Mouse (Mus musculus) embryonic facial prominence, embryonic 12.5 days (tissue): ENCODE measurements around the gene Engase. TPM values are rescaled to one million over a fixed set of nuclear protein-coding genes. Genes with fewer than 3 reads are reported as not detected.

Experiments
- polyA plus RNA-seq: library from polyadenylated mRNA; unstranded; fragments of >200 nt; fragmentation: Nextera tagmentation; extraction: Ambion mirVana; gene quantifications from 2 replicates; pipeline ENCODE4 v1.2.1, GENCODE M21; 2016

Engase gene
- polyA plus RNA-seq, 1 experiment from 2014 or later, result 7.1 TPM

Other genes with a start within 250 kb of the Engase start
- gene Cyth1, start 228.2 kb upstream of the Engase start, polyA plus RNA-seq, result 20.4 and 21.5 TPM in 2 replicates
- 21.3 and 22.2 TPM in 2 replicates for gene Usp36, start 186.6 kb upstream of the Engase start, polyA plus RNA-seq
- gene Cep295nl, start 134.3 kb upstream of the Engase start, polyA plus RNA-seq, result 0.60 and 0.70 TPM in 2 replicates
- gene Timp2, start 121.1 kb upstream of the Engase start, polyA plus RNA-seq, result 104 and 115 TPM in 2 replicates
- 1.4 and 2.7 TPM in 2 replicates for gene Lgals3bp, start 74.7 kb upstream of the Engase start, polyA plus RNA-seq
- gene Cant1, start 57.7 kb upstream of the Engase start, polyA plus RNA-seq, result 33.4 and 35.5 TPM in 2 replicates
- gene C1qtnf1, start 48.6 kb upstream of the Engase start, polyA plus RNA-seq, result 5.7 and 6.7 TPM in 2 replicates